Mouse (Mus musculus): ENCODE measurements around the gene Rfc4.
A peak's percentile ranks its signal among the peaks of the same experiment; 100 is the strongest.

The Rfc4 gene

GRCm38 (mm10) chr16:23127673-23128375 lies at the start of gene Rfc4:
TSS of gene Rfc4 (minus strand) at chr16:23127737.
- peak; percentile 80 for DNase-seq (ENCODE audit: low read depth, low spot score)

GRCm38 (mm10) chr16:23175956-23176355 lies 48.4 kb upstream of the Rfc4 start:
- DNase-seq (ENCODE audit: low read depth, low spot score) = no peak

DNA sequence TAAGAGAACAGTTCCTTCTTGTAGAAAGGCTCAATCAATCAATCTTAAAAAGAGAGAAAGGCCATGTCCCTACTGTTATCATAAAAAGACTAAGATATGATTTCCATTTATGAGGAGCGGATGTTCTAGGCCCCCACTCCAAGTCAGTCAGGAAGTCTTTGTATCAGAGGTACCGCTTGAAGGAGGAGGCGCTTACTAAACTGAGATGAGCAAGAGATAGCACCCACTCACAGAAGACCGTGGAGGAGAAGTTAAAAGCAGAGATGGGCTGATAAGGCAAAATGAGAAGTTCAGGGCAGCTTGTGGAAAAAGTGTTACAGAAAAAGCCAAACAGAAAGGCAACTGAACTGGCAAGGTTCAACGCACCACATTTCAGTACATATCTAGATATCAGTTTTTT lies 47.3 kb upstream of the Rfc4 start:
- no peak for DNase-seq (ENCODE audit: low read depth, low spot score)

GRCm38 (mm10) chr16:23173904-23174303 lies 46.4 kb upstream of the Rfc4 start:
- no peak for DNase-seq (ENCODE audit: low read depth, low spot score)

GRCm38 (mm10) chr16:23170813-23171212 lies 43.3 kb upstream of the Rfc4 start:
- DNase-seq (ENCODE audit: low read depth, low spot score) = no peak

- no peak for DNase-seq (ENCODE audit: low read depth, low spot score)
Measured at GRCm38 (mm10) chr16:23167079-23167478, 39.5 kb upstream of the Rfc4 start.

- no peak for DNase-seq (ENCODE audit: low read depth, low spot score)
Measured at GRCm38 (mm10) chr16:23166646-23167045, 39.1 kb upstream of the Rfc4 start.

DNA sequence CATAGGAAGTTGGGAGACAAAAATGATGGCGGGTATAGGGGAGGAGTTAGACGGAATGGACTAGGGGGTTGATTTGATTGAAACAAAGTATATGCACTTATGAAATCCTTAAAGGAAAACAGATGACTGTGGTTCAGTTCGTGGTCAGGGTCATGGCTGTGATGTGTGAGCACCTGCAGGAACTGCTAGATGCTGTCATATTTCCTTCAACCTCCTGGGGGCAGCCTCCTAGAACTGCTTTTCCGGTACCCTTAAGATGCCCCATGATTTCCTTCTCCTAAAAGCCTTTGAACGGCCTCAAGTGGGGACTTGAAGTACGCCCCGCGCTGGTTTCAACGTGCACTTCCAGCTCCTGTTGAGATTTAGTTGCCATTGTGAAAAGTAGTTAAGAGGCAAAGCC lies 37.9 kb upstream of the Rfc4 start:
- DNase-seq (ENCODE audit: low read depth, low spot score) = peak; percentile 42

DNA sequence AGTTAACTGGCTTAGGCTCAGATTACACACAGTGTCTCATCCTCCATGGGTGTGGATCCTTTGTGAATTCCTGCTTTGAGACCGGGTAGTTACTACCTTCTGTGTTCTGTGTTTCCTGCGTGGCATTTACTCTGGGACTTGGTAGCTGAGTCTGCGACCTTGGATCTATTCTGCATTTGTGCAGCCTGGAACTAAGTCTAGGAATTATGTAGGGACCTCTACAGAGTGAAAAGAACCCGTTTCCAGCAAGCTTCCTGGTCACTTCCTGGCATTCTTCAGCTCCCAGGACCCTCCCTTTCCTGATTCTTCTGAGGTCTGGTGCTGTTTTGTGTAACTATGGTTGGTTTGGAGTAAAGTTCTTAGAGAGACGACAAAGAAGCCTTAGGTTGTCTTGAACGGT lies 36.9 kb upstream of the Rfc4 start:
- no peak for DNase-seq (ENCODE audit: low read depth, low spot score)

DNA sequence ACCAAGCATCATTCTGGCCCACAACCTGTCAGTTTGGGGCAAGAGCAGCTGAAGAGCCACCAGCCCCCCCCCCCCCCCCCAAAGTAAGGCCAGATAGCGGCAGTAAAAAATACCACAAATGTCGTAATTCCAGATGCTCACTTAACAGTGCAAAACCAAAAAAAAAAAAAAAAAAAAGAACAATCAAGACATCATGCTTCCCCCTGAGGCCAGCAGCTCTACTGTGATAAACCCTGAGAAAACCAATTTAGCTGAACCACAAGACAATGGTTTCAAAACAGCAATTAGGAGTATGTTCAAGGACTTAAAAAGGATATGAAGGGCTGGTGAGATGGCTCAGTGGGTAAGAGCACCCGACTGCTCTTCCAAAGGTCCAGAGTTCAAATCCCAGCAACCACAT lies 34.6 kb upstream of the Rfc4 start:
- DNase-seq (ENCODE audit: low read depth, low spot score) = no peak

DNA sequence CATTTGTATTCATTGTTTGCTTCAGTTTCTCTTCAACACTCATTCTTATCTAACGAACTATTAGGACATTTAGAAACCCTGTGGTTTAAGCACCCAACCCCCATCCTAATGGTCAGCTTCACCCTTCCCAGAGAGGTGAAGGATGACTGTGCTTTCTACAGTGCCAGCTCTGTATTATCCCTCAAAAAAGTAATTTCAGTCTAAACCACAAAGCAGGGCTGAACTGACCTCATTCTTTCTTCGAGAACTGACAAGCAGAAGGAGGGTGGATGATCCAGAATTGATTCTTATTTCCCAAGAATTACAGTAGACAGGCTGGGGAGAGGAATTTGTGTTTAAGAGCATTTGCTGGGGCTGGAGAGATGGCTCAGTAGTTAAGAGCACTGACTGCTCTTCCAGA lies 32.2 kb upstream of the Rfc4 start:
- DNase-seq (ENCODE audit: low read depth, low spot score) = no peak

DNA sequence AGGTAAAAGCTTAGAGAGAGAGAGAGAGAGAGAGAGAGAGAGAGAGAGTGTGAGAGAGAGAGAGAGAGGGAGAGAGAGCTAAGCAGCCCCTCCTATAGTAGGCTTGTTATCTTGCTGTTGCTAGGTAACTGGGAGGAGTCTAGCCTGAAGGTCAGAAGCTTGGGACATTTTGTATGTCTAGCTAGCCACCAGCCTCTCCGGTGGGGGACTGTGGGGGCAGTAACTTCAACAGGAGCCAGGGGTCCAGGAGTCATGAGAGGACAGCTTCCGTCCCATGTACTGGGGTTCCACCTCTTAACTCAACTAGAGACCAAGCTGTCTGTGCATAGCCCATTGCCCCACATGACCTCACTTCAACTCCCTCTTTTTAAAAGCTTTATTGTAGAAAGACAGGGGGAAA lies 31.4 kb upstream of the Rfc4 start:
- DNase-seq (ENCODE audit: low read depth, low spot score) = no peak

DNA sequence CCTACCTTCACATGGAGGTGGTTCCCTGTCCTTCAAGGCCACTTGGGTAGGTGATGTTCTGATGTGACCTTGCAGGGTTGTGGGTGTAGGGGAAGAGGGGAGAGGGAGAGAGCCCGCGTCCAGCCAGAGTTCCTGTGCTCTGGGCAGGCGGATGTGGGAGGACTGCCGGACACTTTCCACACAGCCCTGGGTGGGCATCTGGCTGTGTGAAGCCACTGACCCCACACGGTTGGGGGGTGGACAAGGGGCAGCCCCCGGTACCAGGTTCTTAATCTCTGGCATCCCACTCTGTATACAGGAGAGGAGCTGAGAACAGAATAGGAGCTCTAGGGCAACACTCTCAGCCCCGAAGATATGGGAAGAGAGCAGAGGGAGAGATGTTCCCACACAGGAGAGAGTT lies 30.8 kb upstream of the Rfc4 start:
- DNase-seq (ENCODE audit: low read depth, low spot score) = no peak

- no peak for DNase-seq (ENCODE audit: low read depth, low spot score)
Measured at GRCm38 (mm10) chr16:23157013-23157412, 29.5 kb upstream of the Rfc4 start.

- no peak for DNase-seq (ENCODE audit: low read depth, low spot score)
Measured at GRCm38 (mm10) chr16:23154261-23154660, 26.7 kb upstream of the Rfc4 start.

- no peak for DNase-seq (ENCODE audit: low read depth, low spot score)
Measured at GRCm38 (mm10) chr16:23151423-23151822, 23.9 kb upstream of the Rfc4 start.

- no peak for DNase-seq (ENCODE audit: low read depth, low spot score)
Measured at GRCm38 (mm10) chr16:23149396-23149795, 21.9 kb upstream of the Rfc4 start.

GRCm38 (mm10) chr16:23148936-23149335 lies 21.4 kb upstream of the Rfc4 start:
- DNase-seq (ENCODE audit: low read depth, low spot score) = no peak

- DNase-seq (ENCODE audit: low read depth, low spot score) = no peak
Measured at GRCm38 (mm10) chr16:23146280-23146679, 18.7 kb upstream of the Rfc4 start, which contains the start of gene Adipoq. TSS of gene Adipoq (plus strand) at chr16:23146536.

DNA sequence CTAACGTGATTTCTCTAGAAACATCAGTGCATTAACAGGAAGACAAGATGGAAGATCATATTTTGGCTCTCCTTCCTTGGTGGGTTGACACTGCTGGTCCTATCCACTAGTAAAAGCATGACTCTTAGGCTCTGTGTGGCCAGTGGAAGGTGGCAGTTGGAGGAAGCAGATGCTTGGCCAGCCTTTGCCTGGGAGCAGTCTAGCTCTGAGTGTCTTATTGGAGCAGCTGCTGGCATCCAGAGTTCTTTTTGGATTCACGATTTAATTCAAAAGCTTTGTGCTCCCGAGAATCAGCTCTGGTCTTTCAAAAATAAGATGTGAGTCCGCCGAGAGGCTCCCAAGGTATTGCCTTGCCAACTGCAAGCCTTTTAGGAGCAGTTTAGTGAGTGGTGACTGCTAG lies 17.7 kb upstream of the Rfc4 start:
- DNase-seq (ENCODE audit: low read depth, low spot score) = no peak

DNA sequence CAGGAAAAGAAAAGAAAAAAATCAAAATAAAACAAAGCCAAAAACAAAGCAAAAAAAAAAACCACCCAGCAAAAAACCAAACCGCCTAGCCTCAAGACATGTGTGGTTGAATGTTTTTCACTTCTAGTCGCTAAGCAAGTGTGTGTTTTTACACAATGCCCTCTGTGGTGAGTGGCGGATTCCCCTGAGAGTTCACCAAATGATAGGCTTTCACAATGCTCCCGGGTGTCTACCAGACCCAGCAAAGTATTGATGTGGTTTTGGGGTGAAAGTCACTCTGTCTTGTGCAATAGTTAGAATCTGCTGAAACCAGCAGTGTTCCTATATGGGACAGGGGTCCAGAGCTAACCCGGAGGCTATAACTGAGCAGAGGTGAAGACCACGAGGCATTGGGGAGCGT lies 16.8 kb upstream of the Rfc4 start:
- no peak for DNase-seq (ENCODE audit: low read depth, low spot score)

DNA sequence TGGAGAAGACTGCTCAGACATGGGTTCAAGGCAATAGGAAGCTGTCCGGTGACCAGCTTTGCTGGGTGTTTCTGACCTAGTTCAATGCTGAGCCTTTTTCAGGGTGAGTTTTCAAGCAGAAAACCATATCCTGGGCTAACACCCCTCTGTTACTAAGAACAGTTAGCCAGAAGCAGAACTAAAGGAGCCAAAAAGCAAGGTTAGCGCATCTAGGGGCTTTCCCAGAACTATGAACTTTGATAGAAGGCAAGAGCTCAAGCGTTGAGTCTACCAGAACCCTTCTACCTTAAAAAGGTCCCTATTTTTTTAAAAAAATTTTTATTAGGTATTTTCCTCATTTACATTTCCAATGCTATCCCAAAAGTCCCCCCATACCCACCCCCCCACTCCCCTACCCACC lies 13.4 kb upstream of the Rfc4 start:
- no peak for DNase-seq (ENCODE audit: low read depth, low spot score)

- no peak for DNase-seq (ENCODE audit: low read depth, low spot score)
Measured at GRCm38 (mm10) chr16:23136406-23136970, 9.0 kb upstream of the Rfc4 start.
